9 mouse cellular contexts compared by ENCODE assay signal in the genomic region with DNA sequence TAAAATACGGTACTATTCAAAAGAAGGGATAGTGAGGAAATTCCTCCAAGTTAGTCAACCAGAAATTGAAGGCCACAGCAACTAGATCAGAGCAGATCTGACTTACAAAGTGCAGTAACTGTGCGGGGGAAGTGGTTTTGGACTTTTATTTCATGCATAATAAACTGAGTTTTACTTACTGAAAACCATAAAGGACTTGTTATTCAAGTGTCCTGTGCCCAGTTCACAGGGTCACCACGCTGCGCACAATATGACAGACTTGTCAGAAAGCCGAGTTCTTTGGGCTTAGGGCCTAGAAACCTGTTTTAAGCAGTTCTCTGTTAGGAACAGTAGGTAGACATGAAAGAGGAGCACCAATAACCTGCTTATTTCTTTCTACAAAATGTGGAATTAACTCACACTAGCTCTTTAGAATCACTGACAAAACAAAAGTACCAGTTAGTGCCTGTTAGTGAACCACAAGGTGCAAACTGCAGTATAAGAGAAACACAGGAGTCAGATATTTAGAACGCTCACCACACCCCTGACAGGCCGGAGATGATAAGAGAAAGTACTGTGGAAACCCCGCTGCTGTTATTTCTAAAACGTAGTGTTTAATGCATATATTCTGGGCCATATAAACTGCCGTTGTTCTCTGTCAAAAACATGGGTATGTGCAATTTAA. TPM values are rescaled to one million over a fixed set of nuclear protein-coding genes. Genes with fewer than 3 reads are reported as not detected.
DNase-seq lines count a peak whose midpoint lies in the region; ATAC-seq and TF ChIP-seq lines count a peak whose summit lies in the region.
"Had no signal": no experiment of that assay in that cellular context is flagged by ENCODE, and none has a peak within 500 bp of the region (broad histone marks: within the 10 kb centered on the region; RNA-seq: fewer than 3 reads in every experiment).

A gene (minus strand): TSS at position 110 of the 664 bp plus-strand sequence.

- TF ChIP-seq POLR2A in heart, adult 2 months (IDR thresholded peaks at IDR 0.05; ENCODE audit: insufficient read depth, low read depth, low read length) = no peak

- ATAC-seq in G1E (ENCODE audit: extremely low read depth, insufficient number of reproducible peaks, low FRiP score, poor library complexity, severe bottlenecking) = peak; percentile 71
- ATAC-seq in forebrain, embryonic 15.5 days (replicated peaks) = no peak
- ATAC-seq in liver, embryonic 16.5 days (ENCODE audit: low read depth) = peak; percentile 84

- H3K4me3 ChIP-seq in heart, adult 2 months = peak within 1 kb of the TSS; percentile 56
- H3K4me3 ChIP-seq in G1E (ENCODE audit: low read depth, low read length) = peak within 1 kb of the TSS; percentile 76
- H3K4me3 ChIP-seq in forebrain, embryonic 15.5 days = peak within 1 kb of the TSS; percentile 47
- peak within 1 kb of the TSS; percentile 87 for H3K4me3 ChIP-seq in liver, embryonic 16.5 days (ENCODE audit: low read depth, low read length)

- H3K79me2 ChIP-seq in heart, adult 2 months (replicated peaks; ENCODE audit: control insufficient read depth, insufficient read depth, low read length) = no peaks in the 10 kb centered on the region

- no peak for TF ChIP-seq CTCF in heart, adult 2 months (IDR thresholded peaks at IDR 0.05)
- TF ChIP-seq CTCF in G1E (IDR thresholded peaks at IDR 0.05; ENCODE audit: low read depth, low read length) = no peak

- intact Hi-C loops in heart, adult 2 months (cut with DNase I) = no loop called here

- H3K9ac ChIP-seq in heart, adult 2 months (ENCODE audit: low read depth, low read length) = peak within 1 kb of the TSS; percentile 77
- H3K9ac ChIP-seq in forebrain, embryonic 15.5 days (replicated peaks) = peak within 1 kb of the TSS; percentile 45
- H3K9ac ChIP-seq in liver, embryonic 16.5 days (ENCODE audit: low read depth, low read length) = peak within 1 kb of the TSS; percentile 97

- WGBS in heart, adult 2 months = 91% methylated on average over 10 of the region's 10 CpGs
- WGBS in forebrain, embryonic 15.5 days = 64% methylated on average over 10 of the region's 10 CpGs
- 19% methylated on average over 10 of the region's 10 CpGs for WGBS in liver, embryonic 16.5 days (ENCODE audit: insufficient replicate concordance)

- no peaks in the 10 kb centered on the region for H3K36me3 ChIP-seq in heart, adult 2 months (ENCODE audit: control insufficient read depth, insufficient read depth, low read length)
- H3K36me3 ChIP-seq in G1E (replicated peaks) = peaks cover 3% of the 10 kb centered on the region
- no peaks in the 10 kb centered on the region for H3K36me3 ChIP-seq in forebrain, embryonic 15.5 days
- no peaks in the 10 kb centered on the region for H3K36me3 ChIP-seq in liver, embryonic 16.5 days (ENCODE audit: control insufficient read depth, insufficient read depth)

- H3K27me3 ChIP-seq in heart, adult 2 months (ENCODE audit: control insufficient read depth, insufficient read depth, low read length) = peaks cover 9% of the 10 kb centered on the region
- H3K27me3 ChIP-seq in G1E (ENCODE audit: insufficient read depth, low read length) = no peaks in the 10 kb centered on the region
- 0 out of 2 replicates have a peak, but pooled peaks cover 7% of the 10 kb centered on the region for H3K27me3 ChIP-seq in forebrain, embryonic 15.5 days
- H3K27me3 ChIP-seq in liver, embryonic 16.5 days (ENCODE audit: control insufficient read depth, insufficient read depth, low read depth, low read length) = no peaks in the 10 kb centered on the region

- no peak within 1 kb of the TSS for H3K27ac ChIP-seq in heart, adult 2 months
- no peak within 1 kb of the TSS for H3K27ac ChIP-seq in forebrain, embryonic 15.5 days (replicated peaks)
- peak within 1 kb of the TSS; percentile 95 for H3K27ac ChIP-seq in liver, embryonic 16.5 days (ENCODE audit: low read length)

- peak within 1 kb of the TSS; percentile 95 for H3K4me2 ChIP-seq in forebrain, embryonic 15.5 days (replicated peaks)
- peak within 1 kb of the TSS; percentile 77 for H3K4me2 ChIP-seq in liver, embryonic 16.5 days (ENCODE audit: low read depth, low read length)

- no peaks in the 10 kb centered on the region for H3K9me3 ChIP-seq in G1E (replicated peaks)
- no peaks in the 10 kb centered on the region for H3K9me3 ChIP-seq in forebrain, embryonic 15.5 days
- no peaks in the 10 kb centered on the region for H3K9me3 ChIP-seq in liver, embryonic 16.5 days (replicated peaks; ENCODE audit: control insufficient read depth, low read length)

- no peak for TF ChIP-seq EP300 in heart, adult 2 months (IDR thresholded peaks at IDR 0.05; ENCODE audit: insufficient read depth, low read depth, low read length)

- DNase-seq in heart, adult 2 months = no peak
- no peak for DNase-seq in heart, postnatal 4 days
- DNase-seq in G1E (ENCODE audit: low spot score) = peak; percentile 59
- no peak for DNase-seq in frontal cortex, postnatal 36 days (ENCODE audit: low spot score in 2 of 2)
- DNase-seq in adrenal gland, adult 2 months = no peak
- no peak for DNase-seq in adrenal gland, adult (ENCODE audit: inconsistent age in 2 of 2, low spot score in 1 of 2)

- peaks cover 1% of the 10 kb centered on the region; the same call in 1 of the 2 replicates for H3K4me1 ChIP-seq in heart, adult 2 months (ENCODE audit: control insufficient read depth, insufficient read depth, low read length)
- H3K4me1 ChIP-seq in G1E (ENCODE audit: insufficient read depth, low read depth, low read length) = peaks cover 52% of the 10 kb centered on the region
- H3K4me1 ChIP-seq in forebrain, embryonic 15.5 days = peaks cover 9% of the 10 kb centered on the region
- H3K4me1 ChIP-seq in liver, embryonic 16.5 days (ENCODE audit: control insufficient read depth, low read depth, low read length) = peaks cover 15% of the 10 kb centered on the region

RNA-seq across cellular contexts. Expression of the gene that starts here (rescaled TPM):
- under 1 TPM; 0.34 to 0.66 TPM for total RNA-seq in heart, adult 2 months (2021)
- polyA plus RNA-seq in heart, adult 2 months (2012; rRNA removed) = 0.06 TPM in 1 of 2 replicates, not detected in the other
- total RNA-seq in heart, postnatal 4 days (2021) = under 1 TPM; 0.17 to 0.54 TPM
- total RNA-seq in G1E (2014; fragmentation: Nextera tagmentation) = 32.0 and 37.0 TPM in 2 replicates
- total RNA-seq in G1E (2017) = 14.6 and 16.2 TPM in 2 replicates
- polyA plus RNA-seq in G1E (2012) = 9.1 and 9.7 TPM in 2 replicates
- 0.08 TPM in 1 of 2 replicates, not detected in the other for polyA plus RNA-seq in forebrain, embryonic 15.5 days (2015; fragmentation: Nextera tagmentation; extraction: Ambion mirVana)
- 18.7 and 19.7 TPM in 2 replicates for polyA plus RNA-seq in liver, embryonic 16.5 days (2015; fragmentation: Nextera tagmentation; extraction: Ambion mirVana)
- under 1 TPM; 0.40 to 0.52 TPM for total RNA-seq in adrenal gland, adult 2 months (2021)
- 0.04 and 0.07 TPM in 2 replicates for polyA plus RNA-seq in adrenal gland, adult 2 months (2012; rRNA removed)
- polyA plus RNA-seq: C2C12 had no signal

Comparison
In these comparisons a context has a peak if more than half of its experiments do, and no peak if none do; other contexts are left out.
1. RNA of the gene that starts here (total RNA-seq): 14.6 to 37.0 TPM in G1E; 0.34 to 0.66 TPM in heart, adult 2 months, 0.17 to 0.54 TPM in heart, postnatal 4 days and 0.40 to 0.52 TPM in adrenal gland, adult 2 months; every median in the first group is over 4 times any median in the second.
2. H3K9ac ChIP-seq: peak in every context shown above with its lines; median percentile 97 in liver, embryonic 16.5 days; 77 in heart, adult 2 months; 45 in forebrain, embryonic 15.5 days.
3. Peak in every context shown above with its lines, with median percentiles within 50 percentile points of each other: H3K4me3 ChIP-seq.